Mouse (Mus musculus) adrenal gland, postnatal 4 days (tissue): ENCODE measurements around the gene Gm49425. TPM values are rescaled to one million over a fixed set of nuclear protein-coding genes. Genes with fewer than 3 reads are reported as not detected.
"Not testable (repeated sequence)": the region's sequence is repeated elsewhere in the genome, so short reads cannot be mapped to it uniquely, and the experiment has no call there.

Experiments used
- DNase-seq, 2 experiments: peaks; one replicate each; pipeline ENCODE4 v3.0.0; 2021 to 2022; ENCODE audit warnings: low spot score in 2 of 2, mixed read lengths in 2 of 2
- long read RNA-seq, 2 experiments: library from polyadenylated mRNA; stranded (forward); transcript quantifications; one replicate each; pipeline ENCODE4 v2.0.0; 2021
- total RNA-seq, 2 experiments: library from RNA; stranded (reverse); gene quantifications; 2 replicates each; pipeline ENCODE4 v1.2.3; 2021

Gm49425 gene
- total RNA-seq: not detected
- long read RNA-seq, experiment 1: 0 reads
- long read RNA-seq, experiment 2: 0 reads

DNA sequence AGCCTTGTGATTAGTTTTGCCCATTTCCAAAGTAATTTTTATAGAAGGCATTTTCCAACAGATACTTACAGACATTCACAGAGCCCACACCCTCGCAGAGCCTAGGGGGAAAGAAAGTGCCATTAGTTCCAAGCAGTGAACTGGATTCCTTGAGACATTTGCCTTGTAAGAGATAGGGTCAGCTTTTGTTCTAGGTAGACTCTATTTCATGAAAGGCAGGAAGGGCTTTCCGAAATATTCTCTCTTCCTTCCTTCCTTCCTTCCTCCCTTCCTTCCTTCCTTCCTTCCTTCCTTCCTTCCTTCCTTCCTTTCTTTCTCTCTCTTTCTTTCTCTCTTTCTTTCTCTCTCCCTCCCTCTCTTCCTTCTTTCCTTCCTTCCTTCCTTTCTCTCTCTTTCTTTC is at the start of gene Gm49425:
Gm49425 (minus strand) TSS at position 101 of the 400 bp plus-strand sequence.
- not testable (repeated sequence) for DNase-seq

DNA sequence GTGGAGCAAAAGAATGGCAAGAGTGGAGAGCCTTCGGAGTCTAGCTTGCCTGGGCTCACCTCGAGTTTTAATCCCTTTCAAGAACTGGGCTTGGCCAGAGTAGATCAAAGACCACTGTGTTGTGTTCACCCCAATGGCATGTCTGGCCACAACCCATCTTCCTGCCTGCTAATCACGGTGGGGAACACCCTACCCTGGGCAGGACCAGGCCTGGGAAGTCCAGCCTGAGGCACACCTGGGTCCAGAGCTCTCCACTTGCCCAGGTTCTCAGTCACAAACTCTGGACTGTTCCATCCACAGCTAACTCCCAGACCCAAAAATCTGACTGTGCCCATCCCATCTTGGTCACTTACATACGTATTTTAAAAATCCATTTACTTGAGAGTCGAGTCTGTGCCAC is 45.8 kb upstream of the Gm49425 start, which contains the start of gene Krt90:
Krt90 (minus strand) TSS at position 101 of the 400 bp plus-strand sequence.
- no peak for DNase-seq

DNA sequence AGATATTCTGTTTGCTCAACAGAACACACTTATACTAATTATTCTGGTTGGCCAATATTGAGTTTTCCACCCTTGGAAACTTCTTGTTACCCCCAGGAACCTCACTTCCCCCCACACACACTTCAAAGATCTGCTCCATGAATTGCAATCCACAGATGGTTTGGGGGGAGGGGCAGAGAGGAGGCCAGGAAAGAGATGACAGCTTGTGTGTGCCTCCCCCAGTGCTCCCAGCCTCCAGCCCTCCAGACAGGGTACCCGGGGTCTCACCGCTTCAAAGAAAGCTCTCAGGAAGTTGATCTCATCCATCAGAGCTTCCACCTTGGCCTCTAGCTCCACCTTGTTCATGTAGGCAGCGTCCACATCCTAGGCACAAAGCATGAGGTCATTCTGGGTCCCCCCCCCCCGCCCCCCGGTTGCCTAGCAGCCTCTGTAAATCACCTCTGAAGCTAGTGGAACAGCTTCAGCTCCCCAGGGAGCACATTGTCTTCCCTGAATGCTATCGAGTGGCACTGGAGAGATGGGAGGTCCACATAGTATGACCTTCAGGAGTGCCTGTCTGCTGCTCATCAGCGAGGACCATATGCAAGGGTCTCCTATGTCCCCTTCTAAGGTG is 41.1 kb upstream of the Gm49425 start:
- DNase-seq: no peak

DNA sequence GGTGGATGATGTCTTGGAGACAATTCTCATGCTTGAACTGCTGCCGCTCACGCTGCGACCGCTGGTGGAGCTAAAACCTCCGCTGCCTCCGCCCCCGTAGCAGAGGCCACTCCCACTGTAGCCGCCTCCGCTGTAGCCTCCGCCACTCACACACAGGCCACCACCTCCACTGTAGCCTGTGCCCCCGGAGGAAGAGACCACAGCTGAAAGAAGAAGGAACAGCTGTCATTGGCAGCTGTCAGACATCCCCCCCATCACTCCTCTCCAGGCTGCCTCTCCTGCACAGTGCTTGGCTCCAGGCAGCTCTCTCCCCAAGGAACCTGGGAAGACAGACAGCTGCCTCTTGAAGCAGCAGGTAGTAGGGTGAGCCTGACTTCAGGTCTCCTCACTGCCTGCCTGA is 36.1 kb upstream of the Gm49425 start:
- no peak for DNase-seq

DNA sequence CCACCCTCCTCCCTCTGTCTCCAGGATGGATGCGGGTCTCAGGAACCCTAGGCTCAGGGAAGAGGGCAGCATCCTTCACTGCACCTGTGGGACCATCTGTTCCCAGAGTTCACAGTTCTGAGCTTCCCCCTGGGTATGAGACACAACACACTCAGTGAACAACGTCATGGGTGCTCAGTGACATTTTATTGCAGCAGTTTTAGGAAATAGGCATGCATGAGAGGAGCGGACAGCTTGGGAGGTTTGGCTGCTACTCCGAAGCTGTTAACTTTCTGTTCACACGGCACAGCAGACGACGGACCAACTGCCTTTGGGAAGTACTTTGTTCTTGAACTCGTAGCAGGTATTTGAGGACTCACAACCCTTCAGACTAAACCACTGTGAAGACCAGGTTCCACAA is 35.1 kb upstream of the Gm49425 start:
- no peak for DNase-seq

DNA sequence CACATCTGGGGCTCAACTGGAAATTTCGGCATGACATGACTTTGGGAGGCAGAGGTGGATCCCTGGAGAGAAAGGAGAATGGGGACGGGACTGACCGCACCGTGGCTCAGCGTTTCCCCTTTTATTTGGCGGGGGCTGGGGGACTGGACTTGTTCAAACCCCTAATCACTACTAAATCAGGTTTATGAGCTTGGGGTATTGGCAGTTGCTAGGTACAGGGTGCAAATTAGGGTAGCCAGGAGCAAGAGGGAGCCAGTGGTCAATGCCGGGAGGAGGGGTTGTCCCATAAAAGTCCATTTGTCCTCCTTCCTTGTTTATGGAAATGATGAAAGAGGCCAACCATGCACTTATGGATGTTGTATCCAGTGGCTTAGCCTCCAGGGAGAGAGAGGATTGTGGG is 33.5 kb upstream of the Gm49425 start, which contains the start of gene Krt82:
Krt82 (minus strand) TSS at position 101 of the 400 bp plus-strand sequence.
- no peak for DNase-seq

DNA sequence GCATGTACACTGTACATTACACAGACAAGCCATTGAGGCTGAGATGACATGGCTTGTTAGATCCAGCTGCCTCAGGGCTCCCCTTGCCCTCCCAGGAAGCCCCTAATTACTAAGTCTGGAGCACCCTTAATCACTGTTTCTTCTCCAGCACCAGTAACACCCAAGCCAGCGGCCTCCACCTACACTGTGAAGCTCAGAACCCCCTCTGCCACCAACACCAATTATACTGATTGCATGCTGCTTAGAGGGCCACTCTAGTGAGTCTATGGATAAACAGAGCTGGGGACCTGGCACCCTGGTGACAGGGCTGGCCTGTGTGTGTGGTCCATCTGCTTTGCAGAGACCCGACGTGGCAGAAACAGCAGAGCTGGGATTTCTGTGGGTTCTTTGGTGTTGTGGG is 27.4 kb upstream of the Gm49425 start:
- DNase-seq: no peak

DNA sequence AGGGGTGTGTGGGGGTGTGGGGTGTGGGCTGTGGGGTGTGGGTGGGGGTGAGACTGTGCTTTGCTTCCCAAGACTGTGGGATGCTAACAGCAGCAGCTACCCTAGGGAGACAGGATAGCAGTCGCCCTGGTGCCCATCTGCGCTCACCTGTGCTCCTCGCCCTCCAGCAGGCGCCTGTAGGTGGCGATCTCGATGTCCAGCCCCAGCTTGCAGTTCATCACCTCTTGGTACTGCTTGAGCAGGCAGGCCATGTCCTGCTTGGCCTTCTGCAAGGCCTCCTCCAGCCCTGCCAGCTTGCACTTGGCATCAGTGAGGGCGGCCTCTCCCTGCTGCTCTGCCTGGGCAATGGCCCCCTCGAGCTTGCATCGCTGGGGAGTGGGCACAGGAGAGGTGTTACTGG is 25.5 kb upstream of the Gm49425 start:
- no peak for DNase-seq

DNA sequence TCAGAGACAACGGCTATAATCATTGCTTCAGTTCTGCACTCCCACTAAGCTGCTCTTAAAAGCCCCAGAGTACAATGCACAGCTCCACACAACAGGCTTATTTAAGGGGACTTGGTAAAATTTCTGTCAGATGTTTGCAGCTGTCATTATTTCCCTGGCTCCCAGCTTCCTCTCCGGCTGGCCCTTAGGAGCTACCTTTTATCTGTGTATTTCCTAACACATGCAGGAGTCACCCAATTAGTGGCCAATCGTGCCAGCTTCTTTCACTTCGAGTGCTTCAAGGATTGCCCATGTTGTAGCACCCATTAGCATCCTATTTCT is 21.5 kb upstream of the Gm49425 start:
- DNase-seq: no peak

DNA sequence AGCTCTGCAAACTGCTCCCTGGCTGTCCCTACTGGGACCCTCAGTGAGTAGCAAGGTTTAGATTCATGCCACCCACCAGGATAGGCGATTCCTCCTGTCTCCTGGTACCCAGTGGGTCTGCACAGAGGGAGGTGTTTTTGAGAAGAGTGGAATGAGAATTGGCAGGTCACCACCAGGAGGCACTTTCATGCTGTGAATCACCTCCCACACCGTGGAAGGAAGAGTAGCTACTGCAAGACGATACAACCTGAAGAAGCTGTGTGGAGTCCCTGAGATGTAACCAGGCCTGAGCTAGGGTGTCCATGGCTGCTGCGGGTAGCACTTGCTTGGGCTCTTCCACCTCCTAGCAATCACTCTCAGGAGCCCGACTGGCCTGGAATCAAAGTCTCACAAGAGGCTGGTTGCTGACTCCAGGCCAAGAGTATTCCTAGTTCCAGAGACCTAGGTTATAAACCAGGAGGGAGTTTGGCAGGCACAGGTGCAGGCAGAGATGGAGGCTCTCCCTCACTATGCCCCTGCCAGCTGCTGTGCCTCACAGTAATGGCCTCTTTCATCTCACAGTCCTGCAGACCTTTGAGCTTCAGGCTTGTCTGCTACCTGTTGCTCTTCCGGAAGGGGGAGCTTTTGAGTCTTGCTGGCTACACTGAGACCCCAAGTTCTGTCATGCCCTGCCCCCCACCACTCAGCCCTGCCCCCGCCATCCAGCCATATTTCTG is 21.0 kb upstream of the Gm49425 start:
- no peak for DNase-seq

DNA sequence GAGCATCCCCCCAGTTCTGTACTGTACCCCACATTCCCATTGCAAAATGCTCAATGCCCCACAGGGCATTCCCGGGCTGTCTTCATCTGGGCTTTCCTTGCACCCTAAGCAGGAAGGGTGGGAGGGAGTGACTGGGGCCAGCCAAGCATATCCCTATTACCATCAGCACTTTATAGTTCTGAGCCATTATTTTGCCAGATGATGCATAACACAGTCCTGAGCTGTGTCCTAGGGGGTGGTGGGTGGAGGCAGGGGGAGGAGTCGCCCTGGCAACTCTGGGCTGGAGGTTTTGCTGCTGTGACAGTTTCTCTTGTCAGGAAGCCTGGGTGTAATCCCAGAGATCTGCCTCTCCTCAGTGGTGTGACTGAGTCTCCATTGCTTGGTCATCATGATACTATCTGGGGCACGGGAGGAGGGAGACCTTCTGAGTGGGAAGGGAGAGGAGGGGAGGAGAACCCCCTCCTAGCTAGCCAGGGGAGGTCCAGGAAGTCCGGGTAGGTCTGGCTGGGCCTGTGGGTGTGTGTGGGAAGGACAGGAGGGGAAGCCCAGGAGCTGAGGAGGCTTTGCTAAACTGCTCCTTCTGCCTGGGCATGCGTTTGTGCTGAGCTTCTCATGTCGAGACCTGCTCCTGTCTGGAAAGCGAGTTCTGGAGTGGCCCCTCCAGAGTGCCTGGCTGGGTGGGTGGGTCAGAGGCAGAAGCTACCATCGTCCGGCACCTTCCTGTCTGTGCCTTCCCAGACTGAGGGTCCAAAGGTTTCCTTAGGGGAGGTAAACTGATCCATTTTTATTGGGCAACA is 19.2 kb upstream of the Gm49425 start:
- DNase-seq: no peak

DNA sequence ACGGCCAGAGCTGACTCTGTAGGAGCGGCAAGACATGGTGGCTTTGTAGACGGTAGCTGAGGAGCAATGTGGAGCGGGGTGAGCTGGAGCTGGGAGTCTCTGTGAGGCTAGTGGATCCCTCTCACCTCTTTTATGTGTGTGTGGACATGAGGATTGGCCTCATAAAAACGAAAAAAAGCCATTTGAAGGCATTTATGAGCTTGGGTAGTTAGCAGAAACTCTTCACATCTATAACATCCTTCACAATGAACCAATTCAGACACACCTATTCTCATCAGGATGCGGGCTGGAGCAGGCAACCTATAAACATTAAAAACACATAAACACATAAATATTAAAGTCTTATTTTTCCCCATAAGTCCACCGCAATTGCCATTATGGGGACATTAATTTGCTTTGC is 15.7 kb upstream of the Gm49425 start, which contains the start of gene Krt84:
Krt84 (minus strand) TSS at position 101 of the 400 bp plus-strand sequence.
- no peak for DNase-seq

DNA sequence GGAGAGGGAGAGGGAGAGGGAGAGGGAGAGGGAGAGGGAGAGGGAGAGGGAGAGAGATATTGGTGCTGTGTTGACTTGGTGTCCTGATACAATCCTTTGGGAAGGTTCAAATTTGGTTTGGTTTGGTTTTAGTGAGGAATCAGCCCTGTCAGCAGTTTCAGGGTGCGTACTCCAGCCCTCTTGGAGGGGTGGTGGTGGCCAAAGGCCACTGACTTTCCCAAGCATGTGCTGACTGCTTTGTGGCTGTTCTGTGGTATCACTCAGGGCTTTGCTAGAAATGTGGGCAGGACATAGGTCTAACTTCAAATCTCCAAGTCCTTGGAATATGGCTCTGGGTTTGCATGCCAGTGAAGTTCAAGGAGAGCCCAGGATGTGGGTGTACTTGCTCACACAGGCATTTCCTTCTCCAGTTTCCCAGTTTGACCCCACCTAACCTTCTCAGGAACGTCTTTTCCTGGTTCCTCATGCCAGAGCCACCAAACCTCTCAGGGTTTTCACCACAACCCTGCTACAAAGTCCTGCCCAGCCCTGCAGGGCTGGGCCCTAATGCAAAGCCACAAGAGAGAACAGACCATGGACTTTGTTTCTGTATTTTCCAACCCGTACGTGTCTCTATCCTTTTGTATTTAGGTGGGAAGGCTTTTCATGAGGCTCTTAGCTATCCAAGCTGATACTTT is 5.6 kb upstream of the Gm49425 start:
- no peak for DNase-seq

DNA sequence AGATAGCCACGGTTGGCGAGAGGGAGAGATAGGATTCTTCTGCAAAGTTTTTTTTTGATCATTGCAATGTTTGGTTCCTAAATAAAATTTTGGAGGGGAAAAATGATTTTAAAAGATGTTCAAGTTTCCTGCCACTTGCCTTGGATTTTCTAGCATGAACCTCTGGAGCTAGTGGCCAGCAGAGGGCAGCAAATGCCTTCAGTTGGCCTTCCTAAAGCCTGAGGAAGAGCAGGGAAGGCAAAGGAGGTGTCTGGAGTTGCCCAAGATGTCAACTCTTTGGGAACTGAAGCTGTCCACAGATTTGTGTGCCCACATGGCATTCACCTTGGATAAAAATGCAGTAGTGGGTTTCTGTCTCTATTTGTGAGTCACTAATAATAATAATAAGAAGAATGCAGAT is 2.7 kb upstream of the Gm49425 start:
- peak; percentile 22 to 39 for DNase-seq

DNA sequence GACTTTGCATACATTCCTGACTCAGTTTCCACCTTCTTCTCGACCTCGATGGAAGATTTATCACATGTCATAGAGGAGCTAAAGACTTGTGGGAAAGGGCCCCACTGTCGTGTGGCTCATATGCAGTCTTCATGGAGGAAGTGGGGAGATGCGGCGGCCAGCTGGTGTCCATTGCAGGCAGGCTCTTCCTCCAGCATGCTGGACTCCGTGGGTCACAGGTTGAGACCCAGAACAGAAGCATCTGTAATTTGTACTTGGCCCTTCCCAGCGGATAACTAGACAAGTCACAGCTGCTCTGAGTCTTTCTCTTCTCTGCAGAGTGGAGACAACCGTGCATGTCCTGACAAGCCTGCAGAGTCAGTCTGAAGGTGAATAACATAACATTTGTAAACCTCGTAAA is 8.8 kb downstream of the Gm49425 start:
- DNase-seq: no peak

DNA sequence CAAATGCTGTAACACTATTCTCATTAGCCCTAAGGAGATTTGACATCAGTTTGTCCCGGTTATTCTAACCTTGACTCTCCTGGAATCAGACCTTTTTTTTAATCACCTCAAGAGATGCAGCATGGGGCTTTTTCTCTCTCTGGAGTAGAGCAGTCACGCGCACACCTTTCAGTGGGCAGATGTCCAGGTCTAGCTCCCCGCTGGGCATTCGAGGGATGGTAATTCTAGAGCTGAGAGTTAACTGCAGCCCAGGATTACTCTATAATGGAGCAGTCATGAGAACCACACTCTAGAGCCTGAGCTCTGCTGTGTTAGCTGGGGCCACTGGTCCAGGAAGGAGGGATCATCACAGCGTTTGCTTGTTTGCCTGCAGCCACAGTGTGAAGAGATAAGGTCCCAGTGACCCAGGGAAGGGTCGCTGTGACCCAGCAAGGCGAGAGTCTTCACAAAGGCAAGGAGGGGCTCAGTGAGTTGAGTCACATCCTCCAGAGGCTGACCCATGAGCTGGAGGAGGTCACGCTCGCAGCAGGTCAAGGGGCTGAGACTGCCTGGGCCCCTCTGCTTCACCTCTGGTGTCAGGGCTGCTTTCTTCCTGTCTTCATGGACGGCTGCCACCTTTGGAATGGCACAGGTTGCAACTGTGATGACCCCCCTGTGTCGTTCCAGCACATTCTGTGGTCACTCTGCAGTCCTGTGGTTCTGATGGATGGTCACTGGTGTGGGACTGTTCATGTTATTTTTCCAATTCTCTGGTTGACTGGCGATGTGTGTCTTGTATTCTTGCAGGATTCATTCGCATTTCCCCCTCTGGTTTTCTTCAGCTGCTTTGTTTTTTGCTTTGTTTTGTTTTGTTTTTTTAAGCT is 9.9 kb downstream of the Gm49425 start:
- no peak for DNase-seq

DNA sequence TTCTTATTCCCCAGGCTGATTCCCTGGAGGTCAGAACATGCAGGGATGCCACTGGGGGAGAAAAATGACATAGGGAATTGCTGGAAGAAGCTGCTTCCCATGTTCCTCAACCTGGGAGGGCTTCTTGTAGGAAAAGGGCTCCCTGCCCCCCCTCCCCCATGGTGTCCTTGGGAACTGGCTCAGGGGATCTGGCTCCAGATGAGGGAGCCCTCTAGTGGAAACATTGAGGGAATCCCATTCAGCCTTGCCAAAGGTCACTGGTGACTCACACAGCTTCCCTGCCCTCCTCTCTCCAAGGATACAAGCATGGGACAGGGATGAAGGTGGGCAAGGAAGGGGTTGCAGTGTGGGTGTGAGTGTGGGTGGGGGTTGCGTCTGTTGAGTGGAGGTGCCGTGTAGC is 19.9 kb downstream of the Gm49425 start:
- DNase-seq: peak in 1 of 2 experiments; percentile 27

DNA sequence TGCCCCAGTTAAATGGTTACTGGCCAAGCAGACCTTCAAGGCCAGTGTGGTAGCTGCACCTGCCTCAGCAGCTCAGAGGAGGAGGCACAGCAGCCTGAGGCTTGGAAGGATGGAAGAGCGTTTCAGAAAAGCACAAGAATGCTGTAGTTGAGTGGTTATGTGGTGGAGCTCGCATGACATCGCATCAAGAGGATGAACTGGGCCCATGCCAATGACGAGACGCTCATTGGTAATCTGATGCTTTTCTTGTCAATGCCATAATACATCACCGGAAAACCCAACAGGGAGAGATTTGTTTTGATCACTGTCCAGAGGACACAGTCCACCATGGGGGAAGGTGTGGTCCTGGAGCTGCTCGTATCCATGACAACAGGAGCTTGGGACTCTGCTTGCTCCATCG is 21.8 kb downstream of the Gm49425 start:
- no peak for DNase-seq

DNA sequence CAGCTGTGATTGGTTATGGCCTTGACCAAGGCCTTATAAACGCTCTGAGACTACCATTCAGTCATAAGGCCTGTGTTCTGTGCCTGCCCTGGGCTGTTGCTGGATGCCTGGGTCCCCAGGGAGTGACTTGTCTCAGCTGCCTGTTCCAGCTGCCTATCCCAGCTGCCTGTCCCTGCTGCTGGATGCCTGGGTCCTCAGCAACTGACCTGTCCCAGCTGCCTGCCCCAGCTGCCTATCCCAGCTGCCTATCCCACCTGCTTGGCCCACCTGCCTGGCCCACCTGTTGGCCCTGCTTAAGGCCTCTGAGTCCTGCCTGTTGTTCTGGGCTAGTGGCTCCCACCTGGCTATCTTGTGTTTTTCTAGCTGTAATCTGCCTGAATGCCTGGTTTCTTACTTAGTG is 22.9 kb downstream of the Gm49425 start:
- no peak for DNase-seq

DNA sequence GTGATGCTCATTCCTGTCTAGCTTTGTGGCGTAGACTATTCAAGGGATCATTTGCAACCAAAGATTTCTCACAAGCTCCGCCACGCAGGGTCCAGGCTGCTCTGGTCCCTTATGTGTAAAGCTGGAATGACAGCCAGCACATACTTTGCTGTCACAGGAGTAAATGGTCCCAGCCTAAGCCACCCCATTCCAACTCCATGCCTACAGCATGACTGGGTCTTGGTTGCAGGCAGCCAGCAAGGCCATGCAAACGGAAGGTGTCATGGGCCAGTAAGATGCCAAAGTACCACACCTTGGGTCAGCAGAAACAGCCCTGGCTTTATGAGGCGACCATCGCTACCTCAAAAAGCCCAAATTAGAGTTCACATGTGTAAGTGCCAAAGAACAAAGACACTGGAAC is 23.3 kb downstream of the Gm49425 start:
- DNase-seq: no peak

DNA sequence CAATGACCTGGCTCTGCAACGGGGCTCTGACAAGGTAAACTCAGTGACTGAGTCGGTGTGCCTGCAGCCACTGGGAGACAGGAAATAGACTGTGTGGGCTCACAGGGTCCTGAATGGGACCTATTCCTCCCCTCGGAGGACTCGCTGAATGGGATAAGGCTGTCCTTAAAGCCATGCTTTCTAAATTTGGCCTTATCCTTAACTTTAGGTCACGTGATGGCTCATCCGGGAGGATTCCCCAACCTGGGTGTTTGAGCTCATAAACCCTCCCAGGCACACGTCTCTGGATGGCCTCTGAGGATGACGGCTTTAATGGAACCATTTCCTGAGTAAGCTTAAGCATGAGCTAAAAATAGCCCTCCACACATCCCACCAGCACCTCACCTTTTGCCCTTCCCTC is 24.3 kb downstream of the Gm49425 start:
- no peak for DNase-seq
